Mouse (Mus musculus): Measurements from ENCODE around the gene Slc11a2. TPM values are rescaled to one million over a fixed set of nuclear protein-coding genes. Genes with fewer than 3 reads are reported as not detected.
"Not testable (repeated sequence)": the region's sequence is repeated elsewhere in the genome, so short reads cannot be mapped to it uniquely, and the experiment has no call there.

Gene Slc11a2
- total RNA-seq, 1 experiment from 2014 or later, result 30.4 TPM

DNA sequence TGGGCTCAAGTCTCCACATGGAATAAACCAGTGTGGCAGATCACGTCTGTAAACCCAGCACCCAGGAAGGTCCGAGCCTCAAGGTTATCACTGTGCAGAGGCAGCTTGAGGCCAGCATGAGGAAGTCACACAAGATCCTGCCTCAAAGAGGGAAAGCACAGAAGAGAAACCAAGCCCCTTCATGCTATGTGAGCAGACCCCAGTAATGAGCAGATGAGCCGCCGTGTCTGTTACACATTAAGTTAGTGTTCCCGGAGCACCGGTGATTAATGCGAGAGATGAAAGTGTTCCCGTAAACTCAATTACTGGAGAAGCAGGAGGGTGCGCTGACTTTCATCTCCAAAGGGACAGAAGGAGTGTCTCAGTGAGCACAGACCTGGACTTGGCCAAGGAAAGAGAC is 58.9 kb downstream of the Slc11a2 start:
- ATAC-seq (replicated peaks; ENCODE audit: low read depth, poor library complexity, severe bottlenecking), result not testable (repeated sequence)

DNA sequence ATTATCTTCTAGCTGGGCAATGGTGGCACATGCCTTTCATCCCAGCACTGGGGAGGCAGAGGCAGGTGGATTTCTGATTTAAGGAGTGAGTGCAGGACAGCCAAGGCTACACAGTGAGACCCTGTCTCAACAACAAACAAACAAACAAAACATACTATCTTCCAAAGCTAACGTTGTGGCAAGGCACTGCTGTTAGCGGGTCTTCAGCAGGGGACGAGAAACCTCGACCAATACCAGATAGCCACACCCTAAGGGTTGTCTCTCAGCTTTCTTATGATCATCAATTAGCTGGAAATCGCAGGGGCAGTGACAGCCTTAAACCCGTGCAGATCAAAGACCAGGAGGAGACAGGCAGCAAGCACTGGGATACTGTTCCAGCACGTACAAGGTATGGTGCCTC is 60.6 kb downstream of the Slc11a2 start, which contains the start of gene Higd1c:
Higd1c (plus strand) TSS at position 301 of the 400 bp plus-strand sequence.
- ATAC-seq (replicated peaks; ENCODE audit: low read depth, poor library complexity, severe bottlenecking), result no peak

DNA sequence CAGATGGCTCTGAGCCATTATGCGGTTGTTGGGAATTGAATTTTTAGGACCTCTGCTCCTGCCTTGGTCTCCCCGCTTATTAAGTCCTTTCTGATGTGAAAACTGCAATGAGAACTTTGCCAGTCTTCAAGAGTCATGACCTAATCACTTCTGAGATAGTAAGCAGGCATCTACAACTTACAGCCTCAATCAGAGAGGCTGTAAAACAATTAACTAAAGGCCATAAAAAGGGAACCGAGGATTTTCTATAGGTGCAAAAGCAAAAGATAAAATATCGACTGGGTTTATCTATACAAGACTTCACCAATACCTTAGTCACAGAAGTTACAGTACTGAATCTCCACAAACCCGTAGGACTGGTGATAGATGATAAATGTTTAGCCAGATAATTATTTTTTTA is 69.0 kb downstream of the Slc11a2 start:
- ATAC-seq (replicated peaks; ENCODE audit: low read depth, poor library complexity, severe bottlenecking), result no peak

DNA sequence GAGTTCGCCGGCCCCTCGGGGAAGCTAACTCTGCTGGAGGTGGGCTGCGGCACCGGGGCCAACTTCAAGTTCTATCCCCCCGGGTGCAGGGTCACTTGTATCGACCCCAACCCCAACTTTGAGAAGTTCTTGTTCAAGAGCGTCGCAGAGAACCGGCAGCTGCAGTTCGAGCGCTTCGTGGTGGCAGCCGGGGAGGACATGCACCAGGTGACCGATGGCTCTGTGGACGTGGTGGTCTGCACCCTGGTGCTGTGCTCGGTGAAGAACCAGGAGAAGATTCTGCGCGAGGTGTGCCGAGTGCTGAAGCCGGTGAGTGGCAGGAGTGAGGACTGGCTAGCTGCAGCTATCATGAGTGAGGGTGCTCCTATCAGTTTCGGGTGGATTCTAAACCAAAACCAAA is 71.5 kb downstream of the Slc11a2 start:
- ATAC-seq (replicated peaks; ENCODE audit: low read depth, poor library complexity, severe bottlenecking), result not testable (repeated sequence)

DNA sequence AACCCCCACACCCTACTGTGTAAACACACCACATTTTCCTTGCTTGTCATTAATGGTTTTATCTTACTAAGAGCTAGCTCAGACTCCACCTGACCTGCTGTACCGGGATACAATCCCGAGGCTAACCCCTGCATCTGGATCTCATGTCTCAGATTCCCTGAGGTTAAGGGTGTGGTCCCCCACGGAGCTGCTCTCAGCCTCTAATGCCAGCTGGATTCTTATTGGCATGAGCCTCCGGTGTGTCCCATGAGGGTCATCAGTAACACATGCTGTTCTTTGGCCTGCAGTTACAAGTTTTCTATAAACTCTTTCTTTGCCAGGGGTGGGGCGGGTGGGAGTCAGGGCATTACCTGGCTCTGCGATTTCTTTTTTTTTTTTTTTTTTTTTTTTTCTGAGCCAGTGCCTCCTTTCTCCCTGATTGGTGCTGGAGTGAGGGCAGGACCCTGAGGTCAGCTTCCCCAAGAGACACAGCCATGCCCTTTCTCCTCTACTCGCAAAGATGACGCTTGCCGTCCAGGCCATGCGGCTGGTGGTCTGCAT is 72.1 kb downstream of the Slc11a2 start, which contains the start of the genes Methig1 and Mettl7a2:
Methig1 (plus strand) TSS at position 439 of the 540 bp plus-strand sequence.
Mettl7a2 (plus strand) TSS at position 490 of the 540 bp plus-strand sequence.
- no peak for ATAC-seq (replicated peaks; ENCODE audit: low read depth, poor library complexity, severe bottlenecking)

DNA sequence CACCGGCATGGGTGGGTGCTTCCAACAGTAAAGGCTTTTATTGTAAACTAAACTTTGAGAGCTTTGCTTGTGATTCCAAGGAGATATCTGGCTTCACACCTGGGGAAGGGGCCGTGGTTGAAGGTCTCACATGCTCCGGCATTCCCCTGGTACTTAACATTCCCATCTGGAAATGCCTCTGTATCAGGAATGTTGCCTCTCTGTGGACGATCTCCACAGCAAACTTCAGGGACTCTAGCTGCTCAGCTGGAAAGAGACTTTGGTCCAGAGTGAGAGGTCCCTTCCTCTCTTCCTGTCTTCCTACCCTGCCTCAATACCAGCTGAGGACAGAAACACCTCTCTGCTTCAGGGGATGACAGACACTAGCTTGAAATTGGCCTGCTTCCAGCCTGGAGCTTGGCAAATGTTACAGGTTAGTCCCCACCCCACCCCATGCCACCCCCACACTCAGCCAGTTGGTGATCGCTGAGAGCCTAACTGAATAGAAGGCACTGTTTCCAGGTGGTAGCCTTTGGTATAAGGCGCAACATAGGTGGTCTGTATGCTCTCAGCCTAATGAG is 73.3 kb downstream of the Slc11a2 start:
- no peak for ATAC-seq (replicated peaks; ENCODE audit: low read depth, poor library complexity, severe bottlenecking)

DNA sequence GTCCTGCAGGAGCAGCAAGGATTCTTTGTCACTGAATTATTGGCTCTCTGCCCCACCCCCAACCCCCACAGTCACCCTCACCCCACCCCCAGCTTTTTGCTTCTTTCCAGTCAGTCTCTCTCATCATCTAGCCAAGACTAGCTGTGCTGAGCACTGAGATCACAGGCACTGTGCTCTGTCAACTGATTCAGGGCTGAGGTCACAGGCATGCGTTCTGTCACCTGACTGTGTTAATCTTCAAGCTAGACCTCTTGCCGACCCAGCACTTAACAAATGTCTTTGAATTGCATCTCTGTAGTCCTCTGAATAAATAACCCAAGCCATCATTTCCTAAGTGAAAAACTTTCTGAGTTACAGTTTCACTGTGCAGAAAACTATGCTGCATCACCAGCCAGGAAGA is 75.4 kb downstream of the Slc11a2 start:
- no peak for ATAC-seq (replicated peaks; ENCODE audit: low read depth, poor library complexity, severe bottlenecking)

DNA sequence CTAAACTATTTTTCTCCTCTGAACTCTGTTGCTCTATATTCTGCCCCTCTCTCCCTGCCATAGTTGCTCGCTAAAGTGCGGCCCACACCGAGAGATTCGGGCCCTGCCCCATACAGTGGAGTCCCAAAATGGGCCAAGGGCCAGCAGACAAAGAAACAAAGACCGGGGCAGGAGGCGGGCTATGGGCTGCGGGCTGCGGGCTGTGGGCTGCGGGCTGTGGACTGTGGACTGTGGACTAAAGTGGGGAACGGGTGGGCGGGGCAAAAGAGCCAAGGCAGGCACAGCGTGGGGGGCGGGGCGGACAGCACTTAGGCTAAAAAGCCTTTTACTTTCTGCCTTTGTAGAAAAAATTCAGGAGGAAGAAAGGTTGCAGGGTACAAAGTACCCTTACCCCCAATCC is 78.1 kb downstream of the Slc11a2 start:
- no peak for ATAC-seq (replicated peaks; ENCODE audit: low read depth, poor library complexity, severe bottlenecking)

DNA sequence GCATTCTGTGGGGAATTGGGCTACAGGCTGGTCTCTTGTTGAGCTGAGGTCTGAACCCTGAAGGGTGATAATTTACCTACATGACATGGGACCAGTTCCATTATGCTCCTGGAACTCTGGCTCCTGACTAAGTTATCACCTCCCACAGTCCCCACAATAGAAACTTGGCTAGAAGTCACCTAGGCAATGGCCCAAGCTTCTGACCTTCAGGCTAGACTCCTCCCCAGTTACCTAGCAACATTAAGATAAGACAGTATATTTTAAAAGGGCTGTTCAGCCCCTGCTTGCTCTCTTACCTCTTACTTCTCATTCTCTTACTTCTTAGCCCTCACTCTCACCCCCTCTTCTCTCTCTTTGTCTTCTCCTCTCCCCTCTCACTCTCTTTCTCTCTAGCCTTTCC is 79.4 kb downstream of the Slc11a2 start:
- no peak for ATAC-seq (replicated peaks; ENCODE audit: low read depth, poor library complexity, severe bottlenecking)

DNA sequence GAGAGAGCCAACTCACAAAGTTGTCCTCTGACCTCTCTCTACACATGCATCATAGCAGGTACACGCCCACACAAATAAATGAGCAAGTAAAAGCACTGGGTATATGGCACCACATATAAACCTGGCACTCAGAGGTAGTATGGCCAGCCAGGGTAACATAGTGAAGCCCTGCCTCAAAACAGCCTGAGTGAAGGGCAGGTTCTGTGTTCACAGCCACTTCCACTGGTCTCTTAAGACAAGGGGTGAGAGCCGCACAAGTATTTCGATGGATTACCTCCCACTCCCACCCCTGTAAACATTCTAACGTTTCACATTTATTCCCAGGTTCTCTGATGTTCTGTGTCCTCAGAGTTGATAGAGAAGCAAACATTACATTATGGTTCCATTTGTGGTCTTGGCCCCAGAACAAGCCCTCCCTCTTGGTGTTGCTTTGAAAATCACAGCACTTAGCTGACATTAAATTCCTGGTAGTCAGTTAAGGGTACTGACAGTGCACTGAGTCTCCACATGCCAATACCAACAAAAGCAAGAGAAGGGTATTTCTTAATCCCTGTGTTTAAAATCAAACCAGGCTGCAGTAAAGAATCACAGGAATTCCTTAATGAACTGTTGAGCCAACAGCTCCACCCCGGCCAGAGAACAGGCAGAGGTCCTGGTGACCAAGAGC is 83.4 kb downstream of the Slc11a2 start:
- not testable (repeated sequence) for ATAC-seq (replicated peaks; ENCODE audit: low read depth, poor library complexity, severe bottlenecking)

Other genes with a start within 250 kb of the Slc11a2 start
- 77.0 and 94.4 TPM in 2 replicates for gene Atf1, start 197.3 kb downstream of the Slc11a2 start, total RNA-seq (2017)
- gene Tmprss12, start 144.2 kb downstream of the Slc11a2 start, total RNA-seq (2017), result not detected in 2 replicates
- gene Mettl7a1, start 120.9 kb downstream of the Slc11a2 start, total RNA-seq (2017), result 68.5 and 80.8 TPM in 2 replicates
- not detected in 2 replicates for gene Mettl7a3, start 90.1 kb downstream of the Slc11a2 start, total RNA-seq (2017)
- gene Methig1, start 71.9 kb downstream of the Slc11a2 start, total RNA-seq (2017), result not detected in 2 replicates
- not detected in 2 replicates for gene Mettl7a2, start 71.9 kb downstream of the Slc11a2 start, total RNA-seq (2017)
- not detected in 2 replicates for gene Higd1c, start 60.5 kb downstream of the Slc11a2 start, total RNA-seq (2017)
- not detected in 2 replicates for gene Gm5475, start 2.9 kb downstream of the Slc11a2 start, total RNA-seq (2017)
- 20.1 and 30.2 TPM in 2 replicates for gene Letmd1, start 44.0 kb upstream of the Slc11a2 start, total RNA-seq (2017)
- 2.6 and 4.0 TPM in 2 replicates for gene Csrnp2, start 70.4 kb upstream of the Slc11a2 start, total RNA-seq (2017)
- 10.1 and 16.9 TPM in 2 replicates for gene Tfcp2, start 126.9 kb upstream of the Slc11a2 start, total RNA-seq (2017)
- 0.19 and 1.4 TPM in 2 replicates for gene Pou6f1, start 174.9 kb upstream of the Slc11a2 start, total RNA-seq (2017)
- gene Dazap2, start 190.3 kb upstream of the Slc11a2 start, total RNA-seq (2017), result 155 and 179 TPM in 2 replicates
- gene Smagp, start 211.9 kb upstream of the Slc11a2 start, total RNA-seq (2017), result 5.1 TPM in 1 of 2 replicates, not detected in the other
- 134 and 142 TPM in 2 replicates for gene Bin2, start 244.5 kb upstream of the Slc11a2 start, total RNA-seq (2017)

All from common myeloid progenitor, adult 5-6 weeks (primary cell).